Mouse (Mus musculus): ENCODE data around the gene Entpd2. TPM values are rescaled to one million over a fixed set of nuclear protein-coding genes. Genes with fewer than 3 reads are reported as not detected.

Gene Entpd2
- polyA plus RNA-seq, 1 experiment from 2014 or later: 3.6 TPM

DNA sequence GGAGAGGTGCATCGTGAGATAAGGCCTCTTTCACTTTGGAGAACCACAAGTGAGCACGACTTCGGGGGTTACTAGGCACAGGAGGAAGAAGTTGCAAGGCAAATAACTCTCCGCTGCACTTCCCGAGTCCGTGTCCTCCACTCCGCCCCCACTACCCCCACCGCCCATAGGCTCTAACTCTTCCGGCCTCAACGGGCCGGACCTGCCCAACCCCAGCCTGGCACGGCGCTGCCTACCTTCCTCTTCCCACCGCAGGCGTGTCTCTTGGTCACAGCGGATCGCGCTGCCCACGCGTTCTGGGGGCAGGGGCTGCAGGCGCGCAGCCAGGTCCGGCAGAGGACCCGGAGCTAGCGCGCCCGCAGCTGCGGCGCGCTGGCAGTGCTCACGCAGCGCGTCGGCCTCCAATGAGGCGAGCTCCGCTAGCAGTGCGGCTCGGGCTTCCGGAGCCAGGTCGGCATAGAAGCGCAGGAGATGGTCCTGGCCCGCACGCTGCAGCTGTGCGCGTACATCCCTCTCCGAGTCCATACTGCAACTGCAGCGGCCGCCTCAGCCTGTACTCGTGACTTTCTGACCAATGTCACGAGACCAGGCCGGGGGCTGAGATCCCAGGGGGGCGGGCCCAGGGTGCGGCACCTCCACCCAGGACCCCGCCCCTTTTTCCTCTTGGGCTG lies 30.4 kb upstream of the Entpd2 start, which contains the start of gene Uap1l1:
Uap1l1 (minus strand) TSS at position 592 of the 671 bp plus-strand sequence.
- WGBS: under 1% methylated on average over 54 of the region's 54 CpGs
- H3K4me2 ChIP-seq: peak within 1 kb of the TSS; percentile 87
- H3K27ac ChIP-seq: no peak within 1 kb of the TSS
- H3K4me1 ChIP-seq (replicated peaks): peaks cover 12% of the 10 kb centered on the region
- peaks cover 66% of the 10 kb centered on the region for H3K27me3 ChIP-seq
- peak within 1 kb of the TSS; percentile 50 for H3K4me3 ChIP-seq
- no peaks in the 10 kb centered on the region for H3K9me3 ChIP-seq
- ATAC-seq (ENCODE audit: low FRiP score): peak; percentile 76
- H3K36me3 ChIP-seq: no peaks in the 10 kb centered on the region
- peak within 1 kb of the TSS; percentile 78 for H3K9ac ChIP-seq

DNA sequence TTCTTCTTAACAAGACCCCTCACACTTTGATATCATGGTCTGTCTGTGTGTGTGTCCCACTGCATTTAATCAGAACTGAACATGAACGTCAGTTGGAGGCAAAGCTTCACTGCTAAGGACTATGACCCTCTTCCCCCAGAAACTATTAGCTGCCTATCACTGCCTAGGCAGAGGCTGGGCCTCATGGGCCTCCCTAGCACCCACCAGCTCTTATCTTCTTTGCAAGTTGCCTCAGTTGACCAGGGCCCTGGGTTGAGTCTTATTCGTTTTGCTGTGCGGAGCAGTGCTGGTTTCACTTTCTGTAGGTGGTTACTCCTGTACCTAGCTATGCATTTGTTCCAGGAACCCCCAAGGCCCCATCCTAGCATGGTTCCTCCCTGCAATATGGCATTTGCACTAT lies 25.7 kb upstream of the Entpd2 start:
- no peaks in the 10 kb centered on the region for H3K36me3 ChIP-seq
- H3K9ac ChIP-seq: no peak overlapping the region
- WGBS: 82% methylated on average over 3 of the region's 3 CpGs
- no peaks in the 10 kb centered on the region for H3K9me3 ChIP-seq
- H3K27me3 ChIP-seq: peaks cover 54% of the 10 kb centered on the region
- no peak overlapping the region for H3K4me2 ChIP-seq
- ATAC-seq (ENCODE audit: low FRiP score): no peak
- H3K4me1 ChIP-seq (replicated peaks): peaks cover 30% of the 10 kb centered on the region
- H3K4me3 ChIP-seq: no peak overlapping the region
- no peak overlapping the region for H3K27ac ChIP-seq

DNA sequence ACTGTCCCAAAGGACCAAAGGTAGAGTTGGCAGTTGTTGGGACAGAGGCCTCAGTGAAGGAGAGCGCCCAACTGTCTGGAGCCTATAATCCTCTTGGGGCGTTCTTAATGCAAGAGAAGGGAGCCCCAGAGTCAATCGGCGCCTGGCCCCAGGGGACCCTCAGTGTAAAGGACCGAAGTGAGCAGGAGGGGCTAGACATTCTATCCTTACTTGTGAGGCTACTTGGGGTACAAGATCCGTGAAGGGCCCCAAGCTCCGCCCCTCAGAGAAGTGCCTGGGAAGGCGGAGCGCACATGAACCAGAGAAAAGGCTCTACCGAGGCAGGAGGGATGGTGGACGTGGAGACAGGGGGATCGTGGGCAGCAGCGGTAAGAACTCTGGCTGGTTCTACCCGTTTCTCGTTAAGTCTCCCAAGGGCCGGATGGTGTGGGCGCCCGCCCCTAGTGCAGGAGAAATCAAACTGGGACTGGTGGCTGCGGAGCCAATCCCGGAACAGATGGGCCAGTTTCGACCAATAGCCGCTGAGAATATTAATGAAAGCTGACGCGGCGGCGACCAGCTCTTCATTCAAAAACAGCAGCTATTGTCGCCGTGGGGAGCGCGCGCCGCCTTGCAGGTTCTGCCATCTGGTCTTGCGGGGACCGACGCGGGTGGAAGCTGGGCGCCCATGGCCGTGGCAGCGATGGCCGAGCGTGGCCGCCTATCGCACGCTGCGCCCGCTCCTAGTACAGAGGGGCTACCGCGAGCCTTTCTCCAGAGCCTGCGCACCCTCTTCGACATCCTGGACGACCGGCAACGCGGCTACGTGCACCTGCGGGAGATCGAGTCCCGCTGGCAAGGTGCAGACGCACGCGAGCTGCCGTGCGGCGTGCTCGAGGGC lies 23.7 kb upstream of the Entpd2 start, which contains the start of gene Sapcd2:
Sapcd2 (plus strand) TSS at position 558 of the 880 bp plus-strand sequence.
- H3K36me3 ChIP-seq: no peaks in the 10 kb centered on the region
- H3K9me3 ChIP-seq: no peaks in the 10 kb centered on the region
- WGBS: under 1% methylated on average over 65 of the region's 65 CpGs
- peak within 1 kb of the TSS; percentile 78 for H3K27ac ChIP-seq
- ATAC-seq (ENCODE audit: low FRiP score): peak; percentile 90
- H3K4me1 ChIP-seq (replicated peaks): peaks cover 22% of the 10 kb centered on the region
- peak within 1 kb of the TSS; percentile 71 for H3K4me3 ChIP-seq
- peak within 1 kb of the TSS; percentile 97 for H3K4me2 ChIP-seq
- peaks cover 36% of the 10 kb centered on the region for H3K27me3 ChIP-seq
- H3K9ac ChIP-seq: peak within 1 kb of the TSS; percentile 76

GRCm38 (mm10) chr2:25372644-25373391 lies 22.9 kb upstream of the Entpd2 start:
- no peak for ATAC-seq (ENCODE audit: low FRiP score)
- H3K27me3 ChIP-seq: peaks cover 30% of the 10 kb centered on the region
- no peak overlapping the region for H3K27ac ChIP-seq
- H3K4me1 ChIP-seq (replicated peaks): peaks cover 22% of the 10 kb centered on the region
- 3% methylated on average over 42 of the region's 42 CpGs for WGBS
- peak overlapping the region; percentile 76 for H3K9ac ChIP-seq
- H3K4me3 ChIP-seq: peak overlapping the region; percentile 71
- H3K4me2 ChIP-seq: peak overlapping the region; percentile 97
- H3K9me3 ChIP-seq: no peaks in the 10 kb centered on the region
- H3K36me3 ChIP-seq: no peaks in the 10 kb centered on the region

DNA sequence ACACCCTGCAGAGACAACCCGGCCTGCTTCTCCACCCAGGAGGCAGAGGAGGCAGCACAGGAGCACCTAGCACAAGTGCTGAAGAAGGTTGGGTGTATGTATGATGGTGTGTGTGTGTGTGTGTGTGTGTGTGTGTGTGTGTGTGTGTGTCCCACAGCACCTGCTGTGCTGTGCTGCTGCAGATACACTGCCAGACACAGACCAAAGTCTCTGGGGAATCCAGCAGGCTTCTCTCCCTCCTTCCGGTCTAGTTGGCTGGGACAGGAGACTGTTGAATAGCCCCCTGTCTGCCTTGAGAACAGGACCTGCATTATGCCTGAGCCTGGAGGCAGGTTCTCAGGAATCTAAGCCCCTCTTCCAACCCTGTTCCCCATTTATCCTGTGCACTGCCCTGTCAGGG lies 22.2 kb upstream of the Entpd2 start:
- WGBS: 15% methylated on average over 2 of the region's 2 CpGs
- Histone ChIP-seq H3K9ac (peak overlapping the region; percentile 76), H3K4me1 (replicated peaks) (peaks cover 22% of the 10 kb centered on the region), H3K9me3 (no peaks in the 10 kb centered on the region), H3K4me3 (peak overlapping the region; percentile 71), H3K27me3 (peaks cover 25% of the 10 kb centered on the region), H3K36me3 (no peaks in the 10 kb centered on the region), H3K4me2 (peak overlapping the region; percentile 97), H3K27ac (no peak overlapping the region)
- no peak for ATAC-seq (ENCODE audit: low FRiP score)

GRCm38 (mm10) chr2:25376589-25376988 lies 19.1 kb upstream of the Entpd2 start:
- peaks cover 20% of the 10 kb centered on the region for H3K4me1 ChIP-seq (replicated peaks)
- no peak overlapping the region for H3K4me3 ChIP-seq
- no peak overlapping the region for H3K9ac ChIP-seq
- H3K27me3 ChIP-seq: peaks cover 11% of the 10 kb centered on the region
- WGBS: 79% methylated on average over 4 of the region's 4 CpGs
- H3K36me3 ChIP-seq: no peaks in the 10 kb centered on the region
- H3K4me2 ChIP-seq: no peak overlapping the region
- no peak overlapping the region for H3K27ac ChIP-seq
- no peaks in the 10 kb centered on the region for H3K9me3 ChIP-seq
- peak; percentile 3; the same call in 1 of the 2 replicates for ATAC-seq (ENCODE audit: low FRiP score)

- ATAC-seq (ENCODE audit: low FRiP score): no peak
- Histone ChIP-seq H3K27ac (no peak overlapping the region), H3K9me3 (no peaks in the 10 kb centered on the region), H3K9ac (no peak overlapping the region), H3K27me3 (0 out of 2 replicates have a peak, but pooled peaks cover 13% of the 10 kb centered on the region), H3K4me3 (no peak overlapping the region), H3K36me3 (no peaks in the 10 kb centered on the region), H3K4me1 (replicated peaks) (no peaks in the 10 kb centered on the region), H3K4me2 (no peak overlapping the region)
- WGBS: 78% methylated on average over 5 of the region's 5 CpGs
These were observed 11.2 kb upstream of the Entpd2 start for GRCm38 (mm10) chr2:25384492-25384891.

DNA sequence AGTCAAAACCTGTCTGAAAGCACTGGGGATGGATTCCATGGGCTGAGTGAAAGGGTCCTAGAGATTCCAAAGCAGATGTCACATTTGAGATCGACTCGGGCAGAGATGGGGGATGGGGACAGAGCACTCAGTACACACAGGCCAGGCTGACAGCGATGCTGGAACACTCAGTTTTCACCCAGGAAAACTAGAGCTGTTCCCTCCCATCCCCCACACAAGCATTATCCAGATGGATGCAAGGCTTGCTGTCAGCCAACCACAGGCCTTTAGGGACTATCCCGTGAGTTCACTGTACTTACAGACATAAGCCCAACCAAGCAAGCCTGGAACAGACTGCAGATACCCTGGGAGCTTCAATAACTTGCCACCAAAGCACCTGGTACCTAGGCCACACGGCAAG lies 4.4 kb upstream of the Entpd2 start:
- no peak overlapping the region for H3K4me2 ChIP-seq
- no peak overlapping the region for H3K27ac ChIP-seq
- no peak overlapping the region for H3K4me3 ChIP-seq
- no peaks in the 10 kb centered on the region for H3K9me3 ChIP-seq
- peaks cover 22% of the 10 kb centered on the region for H3K4me1 ChIP-seq (replicated peaks)
- WGBS: 71% methylated on average over 5 of the region's 5 CpGs
- H3K9ac ChIP-seq: no peak overlapping the region
- H3K27me3 ChIP-seq: peaks cover 44% of the 10 kb centered on the region
- no peaks in the 10 kb centered on the region for H3K36me3 ChIP-seq
- ATAC-seq (ENCODE audit: low FRiP score): no peak

DNA sequence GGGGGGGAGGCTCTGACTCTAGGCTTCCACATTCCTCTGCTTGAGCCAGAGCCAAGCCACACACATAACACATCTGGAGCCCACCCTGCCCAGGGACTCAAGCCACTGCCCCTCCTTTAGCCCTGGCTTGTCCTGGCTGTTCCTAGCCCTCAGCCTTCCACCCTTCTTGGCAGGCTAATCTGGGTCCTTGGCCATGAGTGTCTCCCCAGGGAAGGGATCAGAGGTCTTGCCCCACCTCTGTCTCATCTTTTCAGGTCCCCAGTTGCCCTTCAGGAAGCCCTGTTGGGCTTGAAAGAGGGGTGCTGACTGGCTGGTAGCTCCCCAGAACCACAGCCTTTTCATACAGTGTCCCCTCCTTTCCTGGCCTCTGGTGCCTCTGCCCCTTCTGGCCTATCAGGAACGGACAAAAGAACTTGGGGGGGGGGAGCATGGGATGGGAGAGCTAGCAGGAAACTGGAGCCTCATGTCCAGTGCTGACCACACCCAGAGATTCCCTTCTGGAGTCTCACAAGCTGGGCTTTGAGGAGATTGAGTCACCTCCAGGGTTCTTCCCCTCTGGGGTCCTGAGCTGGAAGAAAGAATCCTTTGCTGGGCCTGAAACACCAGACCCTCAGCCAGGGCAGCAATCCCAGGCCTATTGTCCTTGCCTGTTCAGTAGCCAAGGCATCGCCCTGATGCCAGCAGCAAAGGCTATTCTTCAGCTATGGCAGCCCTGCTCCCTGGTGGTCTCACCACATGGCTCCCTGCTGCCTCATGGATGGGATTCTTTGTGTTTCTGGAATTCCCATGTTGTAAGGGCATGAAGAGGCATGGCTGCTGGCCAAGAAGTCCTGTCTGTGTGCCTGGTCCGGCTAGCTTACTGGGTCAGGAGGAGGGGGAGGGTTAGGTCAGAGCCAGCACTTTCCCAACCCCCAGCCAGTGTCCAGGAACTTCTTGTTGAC lies 1.1 kb upstream of the Entpd2 start:
- Histone ChIP-seq H3K4me1 (replicated peaks) (peaks cover 24% of the 10 kb centered on the region), H3K9me3 (no peaks in the 10 kb centered on the region), H3K27me3 (peaks cover 74% of the 10 kb centered on the region), H3K4me3 (no peak overlapping the region), H3K36me3 (no peaks in the 10 kb centered on the region), H3K4me2 (no peak overlapping the region), H3K9ac (no peak overlapping the region), H3K27ac (no peak overlapping the region)
- ATAC-seq (ENCODE audit: low FRiP score): 0 out of 2 replicates have a peak, but pooled peaks have one; percentile 32
- 30% methylated on average over 3 of the region's 3 CpGs for WGBS

DNA sequence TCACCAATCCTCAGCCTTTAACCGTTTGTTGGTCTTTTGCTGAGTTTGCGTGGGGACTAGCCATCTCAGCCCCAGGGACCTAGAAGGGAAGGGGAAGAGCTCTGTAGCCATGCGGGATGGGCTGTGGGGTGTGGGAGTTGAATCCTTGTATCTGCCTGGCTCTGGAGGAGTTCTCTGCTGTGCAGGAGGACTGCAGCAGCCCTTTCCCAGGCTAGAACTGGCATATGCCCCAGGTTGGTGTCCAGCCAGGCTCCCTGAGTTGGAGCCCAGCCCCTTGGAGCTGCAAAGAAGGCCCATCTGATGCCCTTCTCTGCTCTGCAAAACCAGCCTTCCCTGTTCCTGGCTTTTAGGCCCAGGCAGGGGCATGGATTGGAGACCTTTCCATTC lies 916 bp downstream of the Entpd2 start:
- WGBS: 34% methylated on average over 3 of the region's 3 CpGs
- Histone ChIP-seq H3K27ac (no peak overlapping the region), H3K36me3 (no peaks in the 10 kb centered on the region), H3K4me1 (replicated peaks) (peaks cover 33% of the 10 kb centered on the region), H3K4me2 (peak overlapping the region; percentile 61), H3K27me3 (peaks cover 92% of the 10 kb centered on the region), H3K9me3 (no peaks in the 10 kb centered on the region), H3K9ac (no peak overlapping the region), H3K4me3 (peak overlapping the region; percentile 36; the same call in 1 of the 2 replicates)
- ATAC-seq (ENCODE audit: low FRiP score): no peak

DNA sequence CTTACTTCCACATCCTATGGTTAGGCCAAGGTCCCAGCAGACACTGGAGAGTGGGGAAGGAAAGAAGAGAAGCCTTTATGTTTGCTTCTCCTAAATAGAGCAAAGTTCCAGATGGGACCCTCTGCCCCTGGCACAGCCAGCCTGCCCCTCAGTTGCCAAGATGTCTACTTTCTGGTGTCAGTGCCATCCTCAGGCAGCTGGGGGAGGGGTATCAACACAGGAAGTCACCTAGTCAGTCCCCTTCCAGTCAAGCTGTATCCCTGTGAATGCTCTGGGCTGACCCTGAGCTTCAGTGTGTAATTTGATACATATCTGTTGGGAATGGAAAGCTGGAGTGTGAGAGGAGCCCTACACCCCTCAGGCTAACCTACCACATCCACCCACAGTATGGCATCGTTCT lies 1.3 kb downstream of the Entpd2 start:
- Histone ChIP-seq H3K9ac (no peak overlapping the region), H3K4me3 (no peak overlapping the region), H3K27ac (no peak overlapping the region), H3K36me3 (no peaks in the 10 kb centered on the region), H3K4me1 (replicated peaks) (peaks cover 34% of the 10 kb centered on the region), H3K9me3 (no peaks in the 10 kb centered on the region), H3K4me2 (no peak overlapping the region), H3K27me3 (peaks cover 92% of the 10 kb centered on the region)
- 50% methylated on average over 1 of the region's 1 CpGs for WGBS
- ATAC-seq (ENCODE audit: low FRiP score): no peak
